Mouse (Mus musculus) megakaryocyte-erythroid progenitor cell, adult 5-6 weeks (primary cell): ENCODE results near the gene Gdf10. TPM values are rescaled to one million over a fixed set of nuclear protein-coding genes. Genes with fewer than 3 reads are reported as not detected.

Experiments used
- total RNA-seq, 2 experiments: library from RNA; stranded (forward) in 1 of 2; stranded (reverse) in 1 of 2; fragments of 200-1000, 215-1000 nt in 1 of 2; fragments of >200 nt in 1 of 2; fragmentation: Nextera tagmentation in 1 of 2; gene quantifications; 2 replicates each; pipeline ENCODE4 v1.2.3; 2014 to 2017

The Gdf10 gene
- total RNA-seq, 2 experiments from 2014 or later: not detected

Other genes with a start within 250 kb of the Gdf10 start
- gene Gdf2, start 17.5 kb downstream of the Gdf10 start, total RNA-seq (2014; fragmentation: Nextera tagmentation): not detected in 2 replicates
- not detected in 2 replicates for gene Gdf2, start 17.5 kb downstream of the Gdf10 start, total RNA-seq (2017)
- gene Rbp3, start 30.4 kb downstream of the Gdf10 start, total RNA-seq (2014; fragmentation: Nextera tagmentation): not detected in 2 replicates
- not detected in 2 replicates for gene Rbp3, start 30.4 kb downstream of the Gdf10 start, total RNA-seq (2017)
- 0.10 TPM in 1 of 2 replicates, not detected in the other for gene Zfp488, start 55.2 kb downstream of the Gdf10 start, total RNA-seq (2014; fragmentation: Nextera tagmentation)
- gene Zfp488, start 55.2 kb downstream of the Gdf10 start, total RNA-seq (2017): 0.19 TPM in 1 of 2 replicates, not detected in the other
- gene Gm30083, start 91.6 kb downstream of the Gdf10 start, total RNA-seq (2014; fragmentation: Nextera tagmentation): not detected in 2 replicates
- not detected in 2 replicates for gene Gm30083, start 91.6 kb downstream of the Gdf10 start, total RNA-seq (2017)
- not detected in 2 replicates for gene Gm5460, start 93.2 kb downstream of the Gdf10 start, total RNA-seq (2014; fragmentation: Nextera tagmentation)
- not detected in 2 replicates for gene Gm5460, start 93.2 kb downstream of the Gdf10 start, total RNA-seq (2017)
- not detected in 2 replicates for gene Antxrl, start 129.1 kb downstream of the Gdf10 start, total RNA-seq (2014; fragmentation: Nextera tagmentation)
- gene Antxrl, start 129.1 kb downstream of the Gdf10 start, total RNA-seq (2017): not detected in 2 replicates
- not detected in 2 replicates for gene Anxa8, start 162.4 kb downstream of the Gdf10 start, total RNA-seq (2014; fragmentation: Nextera tagmentation)
- not detected in 2 replicates for gene Anxa8, start 162.4 kb downstream of the Gdf10 start, total RNA-seq (2017)
- not detected in 2 replicates for gene A630023A22Rik, start 179.2 kb downstream of the Gdf10 start, total RNA-seq (2014; fragmentation: Nextera tagmentation)
- not detected in 2 replicates for gene A630023A22Rik, start 179.2 kb downstream of the Gdf10 start, total RNA-seq (2017)
- not detected in 2 replicates for gene Npy4r, start 228.9 kb downstream of the Gdf10 start, total RNA-seq (2014; fragmentation: Nextera tagmentation)
- not detected in 2 replicates for gene Npy4r, start 228.9 kb downstream of the Gdf10 start, total RNA-seq (2017)